In genomic region chr2:106863050-106863653, GRCm38 (mm10) we compare ENCODE assay signal across 13 mouse cellular contexts.
DNase-seq lines count a peak whose midpoint lies in the region; ATAC-seq and TF ChIP-seq lines count a peak whose summit lies in the region.
"Had no signal": no experiment of that assay in that cellular context is flagged by ENCODE, and none has a peak within 500 bp of the region (broad histone marks: within the 10 kb centered on the region; RNA-seq: fewer than 3 reads in every experiment).

No protein-coding gene starts in this region.

- 0 out of 2 replicates have a peak, but pooled peaks cover 5% of the 10 kb centered on the region for H3K4me1 ChIP-seq in forebrain, embryonic 11.5 days (replicated peaks; ENCODE audit: control insufficient read depth, insufficient read depth, low read length)
- H3K4me1 ChIP-seq in forebrain, embryonic 12.5 days, result peaks cover 23% of the 10 kb centered on the region
- peaks cover 16% of the 10 kb centered on the region; the same call in 1 of the 2 replicates for H3K4me1 ChIP-seq in kidney, postnatal 0 days (replicated peaks; ENCODE audit: insufficient read depth, low read length)
- peaks cover 21% of the 10 kb centered on the region for H3K4me1 ChIP-seq in intestine, embryonic 16.5 days (ENCODE audit: control insufficient read depth, insufficient read depth, low read length)
- H3K4me1 ChIP-seq: megakaryocyte, embryonic 14.5 days had no signal

- no peak overlapping the region for H3K4me2 ChIP-seq in forebrain, embryonic 11.5 days (ENCODE audit: low read depth, low read length, severe bottlenecking)
- no peak overlapping the region for H3K4me2 ChIP-seq in forebrain, embryonic 12.5 days
- no peak overlapping the region for H3K4me2 ChIP-seq in kidney, postnatal 0 days (ENCODE audit: low read length)
- 0 out of 2 replicates have a peak overlapping the region, but pooled peaks have one; percentile 4 for H3K4me2 ChIP-seq in intestine, embryonic 16.5 days (ENCODE audit: low read depth, low read length)
- H3K4me2 ChIP-seq: liver, embryonic 11.5 days had no signal

- DNase-seq in forebrain, embryonic 11.5 days (ENCODE audit: low spot score), result no peak
- no peak for DNase-seq in kidney, postnatal 0 days (ENCODE audit: low spot score)
- DNase-seq in kidney, adult 8-10 months, result no peak
- DNase-seq in cerebellum, postnatal 10 days, result no peak
- no peak for DNase-seq in cerebellum, adult 11 months
- DNase-seq: adrenal gland, postnatal 14 days; right cerebral cortex, postnatal 4 days had no signal

- no peaks in the 10 kb centered on the region for H3K27me3 ChIP-seq in forebrain, embryonic 11.5 days (ENCODE audit: control insufficient read depth, insufficient read depth, low read length)
- no peaks in the 10 kb centered on the region for H3K27me3 ChIP-seq in forebrain, embryonic 12.5 days
- H3K27me3 ChIP-seq in kidney, postnatal 0 days (ENCODE audit: insufficient read depth, low read length), result no peaks in the 10 kb centered on the region
- H3K27me3 ChIP-seq in intestine, embryonic 16.5 days (replicated peaks; ENCODE audit: control insufficient read depth, insufficient read depth, low read length), result no peaks in the 10 kb centered on the region
- H3K27me3 ChIP-seq: megakaryocyte, embryonic 14.5 days had no signal

- H3K27ac ChIP-seq in forebrain, embryonic 11.5 days (ENCODE audit: low read depth, low read length), result no peak overlapping the region
- no peak overlapping the region for H3K27ac ChIP-seq in forebrain, embryonic 12.5 days
- H3K27ac ChIP-seq in kidney, postnatal 0 days, result peak overlapping the region; percentile 20; the same call in 1 of the 2 replicates
- H3K27ac ChIP-seq in intestine, embryonic 16.5 days (ENCODE audit: low read length), result no peak overlapping the region
- H3K27ac ChIP-seq: layer of hippocampus, adult 2 months had no signal

- 65% methylated on average over 11 of the region's 11 CpGs for WGBS in forebrain, embryonic 11.5 days
- 68% methylated on average over 11 of the region's 11 CpGs for whole genome bisulfite sequencing in forebrain, embryonic 12.5 days
- WGBS in kidney, postnatal 0 days, result 58% methylated on average over 11 of the region's 11 CpGs
- 30% methylated on average over 11 of the region's 11 CpGs for WGBS in intestine, embryonic 16.5 days

- H3K4me3 ChIP-seq in forebrain, embryonic 11.5 days (ENCODE audit: low read depth, low read length), result no peak overlapping the region
- H3K4me3 ChIP-seq in forebrain, embryonic 12.5 days (replicated peaks), result no peak overlapping the region
- no peak overlapping the region for H3K4me3 ChIP-seq in kidney, postnatal 0 days (replicated peaks; ENCODE audit: low read depth, low read length)
- H3K4me3 ChIP-seq in intestine, embryonic 16.5 days (ENCODE audit: low read length), result no peak overlapping the region
- H3K4me3 ChIP-seq: layer of hippocampus, adult 2 months; megakaryocyte, embryonic 14.5 days had no signal

- H3K9ac ChIP-seq in forebrain, embryonic 11.5 days (ENCODE audit: low read length), result no peak overlapping the region
- no peak overlapping the region for H3K9ac ChIP-seq in forebrain, embryonic 12.5 days
- no peak overlapping the region for H3K9ac ChIP-seq in kidney, postnatal 0 days (ENCODE audit: low read depth, low read length)
- H3K9ac ChIP-seq in intestine, embryonic 16.5 days (ENCODE audit: low read depth, low read length), result no peak overlapping the region

- H3K36me3 ChIP-seq in forebrain, embryonic 11.5 days (ENCODE audit: control insufficient read depth, insufficient read depth, low read length), result no peaks in the 10 kb centered on the region
- peaks cover 4% of the 10 kb centered on the region; the same call in 1 of the 2 replicates for H3K36me3 ChIP-seq in forebrain, embryonic 12.5 days (replicated peaks)
- no peaks in the 10 kb centered on the region for H3K36me3 ChIP-seq in kidney, postnatal 0 days (ENCODE audit: insufficient read depth, low read length)
- H3K36me3 ChIP-seq in intestine, embryonic 16.5 days (ENCODE audit: control insufficient read depth, insufficient read depth, low read length), result no peaks in the 10 kb centered on the region

- TF ChIP-seq CTCF in kidney, postnatal 0 days (IDR thresholded peaks at IDR 0.05; ENCODE audit: low read depth), result no peak

- 0 out of 2 replicates have a peak, but pooled peaks have one; percentile 13 for ATAC-seq in forebrain, embryonic 11.5 days (replicated peaks; ENCODE audit: low FRiP score)
- no peak for ATAC-seq in forebrain, embryonic 12.5 days (ENCODE audit: low FRiP score)
- no peak for ATAC-seq in kidney, postnatal 0 days (replicated peaks; ENCODE audit: low FRiP score, low read depth)
- peak; percentile 79 for ATAC-seq in intestine, embryonic 16.5 days
- 0 out of 2 replicates have a peak, but pooled peaks have one; percentile 34 for ATAC-seq in megakaryocyte-erythroid progenitor cell, adult 5-6 weeks (replicated peaks; ENCODE audit: low FRiP score, low TSS enrichment, poor library complexity, severe bottlenecking)

- H3K9me3 ChIP-seq in forebrain, embryonic 11.5 days (ENCODE audit: control insufficient read depth, low read length), result no peaks in the 10 kb centered on the region
- H3K9me3 ChIP-seq in forebrain, embryonic 12.5 days, result no peaks in the 10 kb centered on the region
- no peaks in the 10 kb centered on the region for H3K9me3 ChIP-seq in kidney, postnatal 0 days (replicated peaks; ENCODE audit: low read length)
- no peaks in the 10 kb centered on the region for H3K9me3 ChIP-seq in intestine, embryonic 16.5 days (ENCODE audit: control insufficient read depth, low read length)

Comparison
In these comparisons a context has a peak if more than half of its experiments do, and no peak if none do; other contexts are left out.
1. ATAC-seq: peak in forebrain, embryonic 11.5 days (single experiment), intestine, embryonic 16.5 days (single experiment) and megakaryocyte-erythroid progenitor cell, adult 5-6 weeks (single experiment); none in forebrain, embryonic 12.5 days (single experiment) and kidney, postnatal 0 days (single experiment).